Mouse (Mus musculus): ENCODE measurements around the gene Prss57.

Prss57 gene

DNA sequence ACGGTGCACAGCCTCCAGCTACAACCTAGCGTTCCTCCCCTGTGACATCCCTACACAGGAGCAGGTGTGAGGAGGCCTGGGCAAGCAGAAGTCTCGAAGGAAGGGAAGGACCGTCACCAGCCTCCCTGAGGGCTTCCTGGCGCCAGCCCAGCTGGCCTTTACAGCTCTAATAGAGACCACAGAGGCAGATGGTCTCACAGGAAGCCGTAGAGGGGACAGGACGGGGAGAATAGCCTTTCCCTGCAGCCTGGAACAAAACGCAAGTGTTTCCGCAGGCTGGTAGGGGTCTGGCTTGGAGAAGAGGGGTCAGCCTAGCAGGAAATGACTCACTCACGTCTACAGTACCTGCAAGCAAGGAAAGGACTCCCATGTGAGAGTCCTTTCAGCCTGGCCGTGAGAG is 17.1 kb upstream of the Prss57 start:
- WGBS, result 63% methylated on average over 11 of the region's 11 CpGs

DNA sequence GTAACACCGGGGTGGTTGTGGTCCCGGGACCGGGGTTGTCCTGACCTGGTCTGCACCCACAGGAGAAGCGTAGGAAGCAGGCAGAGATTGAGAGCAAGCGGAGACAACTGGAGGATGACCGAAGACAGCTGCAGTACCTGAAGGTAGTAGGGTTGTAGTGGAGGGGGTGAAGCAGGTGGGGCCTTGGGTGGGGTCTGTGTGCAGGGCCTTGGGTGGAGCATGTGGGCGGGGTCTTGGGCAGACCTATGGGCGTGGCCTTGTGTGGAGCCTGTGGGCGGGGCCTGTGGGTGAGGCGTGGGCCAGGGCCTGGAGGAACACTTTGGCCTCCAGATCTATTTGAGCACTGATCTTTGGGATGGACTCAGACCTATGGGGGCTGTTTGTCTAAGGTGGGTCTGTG is 16.2 kb upstream of the Prss57 start:
- WGBS, result 79% methylated on average over 10 of the region's 10 CpGs

DNA sequence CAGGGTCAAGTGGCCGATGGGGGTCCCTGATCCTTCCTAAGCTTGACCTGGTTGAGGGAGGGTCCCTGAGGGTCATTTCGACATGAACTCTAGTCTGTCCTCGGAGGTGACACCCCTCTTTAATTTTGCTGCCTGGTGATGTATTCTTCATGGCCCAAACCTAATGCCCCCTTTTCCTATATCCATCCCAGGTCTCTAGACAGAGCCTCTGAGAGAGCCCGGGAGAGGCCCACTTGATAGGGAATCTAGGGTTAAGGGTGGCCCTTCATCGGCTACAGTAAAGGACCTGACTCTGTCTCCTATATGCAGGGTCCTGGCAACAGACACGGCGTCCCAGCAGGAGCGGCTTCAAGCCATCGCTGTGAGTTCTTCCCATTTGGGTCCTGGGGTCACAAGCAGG is 15.6 kb upstream of the Prss57 start:
- whole genome bisulfite sequencing, result 87% methylated on average over 9 of the region's 9 CpGs

DNA sequence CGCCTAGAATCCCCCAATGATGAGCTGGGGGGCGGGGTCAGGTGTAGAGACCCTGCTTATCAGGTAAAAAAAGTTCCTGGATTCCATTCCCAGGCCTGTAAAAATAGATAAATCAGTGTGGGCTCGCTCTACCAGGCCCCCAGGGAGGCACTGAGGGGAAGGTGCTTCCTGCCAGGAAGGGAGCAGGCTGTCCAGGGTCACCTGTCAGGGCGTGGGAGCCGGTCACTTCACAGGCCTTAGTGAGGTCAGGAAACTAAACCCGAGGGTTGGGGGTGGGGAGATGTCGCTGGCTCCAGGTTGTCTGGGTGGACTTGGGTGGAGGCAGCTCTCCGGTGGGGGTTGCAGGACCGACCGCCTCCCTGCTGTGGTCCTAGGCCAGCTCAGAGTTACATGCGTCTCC is 14.9 kb upstream of the Prss57 start:
- WGBS, result 61% methylated on average over 11 of the region's 11 CpGs

DNA sequence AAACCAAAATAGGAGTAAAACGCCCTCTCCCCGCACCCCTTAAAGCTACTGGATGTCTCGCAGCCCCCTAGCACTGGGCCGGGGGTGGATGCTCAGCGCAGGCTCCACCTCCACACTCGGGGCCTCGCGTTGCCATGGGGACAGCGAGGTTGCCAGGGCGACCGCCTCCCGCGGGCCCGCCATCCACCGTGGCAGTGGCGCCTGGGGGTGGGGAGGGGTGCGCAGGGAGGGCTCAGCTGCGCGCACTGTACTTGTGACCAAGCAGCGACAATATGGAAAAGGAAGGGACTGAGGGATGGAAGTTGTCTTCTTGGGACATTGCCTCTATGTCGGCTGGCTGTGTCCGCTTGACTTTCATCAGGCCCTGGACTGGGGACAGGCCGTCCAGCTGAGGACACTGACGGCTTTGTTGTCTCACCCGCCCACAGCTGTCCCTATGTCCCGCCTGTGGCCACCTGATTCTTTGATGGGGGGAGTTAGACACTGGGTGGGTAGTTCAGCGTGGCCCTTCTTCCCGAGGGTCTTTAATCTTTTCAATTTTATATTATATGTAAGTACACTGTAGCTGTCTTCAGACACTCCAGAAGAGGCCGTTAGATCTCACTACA is 13.1 kb upstream of the Prss57 start:
- WGBS, result 12% methylated on average over 29 of the region's 29 CpGs

DNA sequence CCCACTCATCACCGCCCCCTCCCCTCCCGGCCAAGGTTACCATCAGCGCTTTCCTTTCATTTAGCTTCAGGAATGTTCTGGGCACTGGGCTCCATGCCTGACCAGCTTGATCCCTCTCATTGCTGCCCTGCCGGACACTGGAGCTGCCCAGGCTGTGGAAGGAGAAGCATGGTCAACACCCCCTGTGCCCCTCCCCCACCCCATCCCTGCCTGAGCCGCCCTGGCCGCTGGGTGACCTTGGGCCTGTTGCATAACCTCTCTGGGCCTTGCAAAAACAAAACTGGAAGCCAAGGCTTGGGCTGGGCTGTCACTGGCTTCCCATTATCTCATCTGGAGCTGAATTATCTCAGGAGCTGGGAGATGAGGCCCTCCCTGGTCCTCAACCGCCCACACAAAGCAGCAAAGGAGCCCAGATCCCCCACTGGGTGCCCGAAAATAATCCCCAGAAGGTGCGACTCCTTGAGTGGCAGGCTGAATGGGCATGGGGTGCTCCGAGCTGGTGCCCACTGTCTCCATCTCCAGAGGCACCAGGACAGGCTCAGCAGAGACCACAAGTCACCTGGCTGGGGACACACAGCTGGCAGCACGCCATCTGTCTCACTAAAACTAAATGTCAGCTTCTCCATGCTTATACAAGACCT is 11.7 kb upstream of the Prss57 start:
- 29% methylated on average over 11 of the region's 11 CpGs for WGBS

DNA sequence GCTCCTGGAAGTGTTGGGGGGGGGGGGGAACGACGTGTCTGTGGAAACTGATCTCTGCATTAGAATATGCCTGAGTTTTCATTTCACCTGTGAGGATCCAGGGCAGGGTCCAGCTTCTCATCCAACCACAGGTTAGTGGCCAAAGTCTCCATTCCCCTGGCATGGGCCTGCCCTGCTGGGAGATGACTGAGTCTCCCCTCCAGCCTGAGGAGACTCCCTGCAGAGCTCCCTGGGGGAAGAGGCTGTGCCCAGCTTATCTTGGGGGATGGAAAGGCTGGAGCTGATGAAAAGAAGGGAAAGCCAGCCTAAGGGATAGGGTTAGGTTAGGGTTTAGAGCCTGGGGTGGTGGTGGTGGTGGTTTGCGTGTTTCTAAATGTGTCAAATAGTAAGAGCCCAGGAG is 11.1 kb upstream of the Prss57 start:
- WGBS, result 31% methylated on average over 3 of the region's 3 CpGs

DNA sequence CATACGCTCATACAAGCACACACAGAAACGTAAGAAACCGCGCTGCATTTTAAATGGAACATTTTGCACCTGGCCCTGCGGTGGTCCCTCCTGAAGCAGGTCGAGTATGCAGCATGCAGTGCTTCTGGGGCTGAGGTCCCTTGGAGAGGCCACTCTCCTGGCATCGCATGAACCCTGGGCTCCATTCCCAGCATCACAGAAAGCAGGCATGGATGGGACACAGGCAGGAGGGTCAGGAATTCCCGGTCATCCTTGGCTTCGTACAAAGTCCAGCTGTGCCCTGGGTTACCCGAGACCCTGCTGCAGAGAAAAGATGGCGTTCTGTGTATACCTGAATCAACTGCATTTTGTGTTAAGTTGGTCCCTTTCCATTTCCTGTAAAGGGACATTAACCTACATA is 9.7 kb upstream of the Prss57 start:
- 47% methylated on average over 11 of the region's 11 CpGs for WGBS

DNA sequence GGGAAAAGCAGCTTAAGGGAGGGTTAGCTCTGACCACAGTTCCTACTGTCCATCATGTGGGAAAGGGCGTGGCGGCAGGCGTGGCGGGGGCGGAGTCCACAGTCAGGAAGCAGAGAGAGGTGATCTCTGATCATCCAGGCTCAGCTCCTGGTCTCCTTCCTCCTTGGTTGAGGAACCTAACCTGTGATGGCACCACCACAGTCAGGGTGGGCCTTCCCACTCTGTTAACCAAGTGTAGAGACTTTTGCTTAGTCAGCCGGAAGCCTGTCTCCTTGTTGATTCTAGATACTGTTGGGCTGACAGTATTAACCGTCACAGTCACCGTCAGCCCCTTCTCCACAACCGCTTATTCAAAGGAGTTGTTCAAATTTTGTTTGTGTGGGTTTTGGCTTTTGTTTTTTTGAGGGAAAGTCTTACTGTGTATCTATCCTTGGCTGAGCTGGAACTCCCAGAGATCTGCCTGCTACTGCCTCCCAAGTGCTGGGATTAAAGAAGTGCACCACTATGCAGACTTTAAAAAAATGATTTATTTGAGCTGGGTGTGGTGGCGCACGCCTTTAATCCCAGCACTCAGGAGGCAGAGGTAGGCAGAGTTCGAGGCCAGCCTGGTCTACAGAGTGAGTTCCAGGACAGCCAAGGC is 7.6 kb upstream of the Prss57 start:
- WGBS, result 86% methylated on average over 12 of the region's 12 CpGs

DNA sequence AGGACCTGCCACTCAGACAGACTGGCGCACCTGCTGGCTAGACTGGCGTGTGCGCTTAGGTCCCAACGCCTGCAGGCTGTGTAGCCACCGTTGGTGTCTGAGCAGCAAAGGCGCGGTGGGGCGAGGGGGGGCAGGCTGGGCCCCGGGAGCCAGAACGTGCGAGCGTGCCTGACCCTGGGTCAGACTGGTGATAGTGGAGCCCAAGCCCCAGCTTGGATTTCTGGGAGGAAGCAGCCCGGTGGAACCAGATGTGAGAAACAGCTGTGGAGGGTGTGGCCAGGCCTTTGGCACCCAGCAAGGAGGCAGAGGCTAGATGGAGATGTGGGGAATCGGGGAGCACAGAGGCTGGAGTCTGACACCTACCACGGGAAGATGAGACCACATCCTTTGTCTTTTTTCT is 6.6 kb upstream of the Prss57 start:
- 46% methylated on average over 15 of the region's 15 CpGs for WGBS

DNA sequence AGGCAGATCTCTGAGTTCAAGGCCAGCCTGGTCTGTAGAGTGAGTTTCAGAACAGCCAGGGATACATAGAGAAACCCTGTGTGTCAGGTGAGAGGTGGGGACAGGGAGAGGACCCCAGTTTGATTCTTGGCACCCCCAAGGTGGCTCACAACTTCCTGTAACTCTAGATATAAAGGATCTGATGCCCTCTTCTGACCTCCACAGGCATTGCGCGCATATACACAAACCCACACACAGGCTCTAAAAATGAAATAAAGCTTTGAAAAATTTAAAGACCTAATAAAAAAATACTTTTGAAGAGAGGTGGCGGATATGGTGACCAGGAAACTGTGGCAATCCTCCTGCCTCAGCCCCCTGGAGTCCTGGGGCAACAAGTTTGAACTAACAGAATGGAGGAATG is 5.1 kb upstream of the Prss57 start:
- 79% methylated on average over 3 of the region's 3 CpGs for WGBS

DNA sequence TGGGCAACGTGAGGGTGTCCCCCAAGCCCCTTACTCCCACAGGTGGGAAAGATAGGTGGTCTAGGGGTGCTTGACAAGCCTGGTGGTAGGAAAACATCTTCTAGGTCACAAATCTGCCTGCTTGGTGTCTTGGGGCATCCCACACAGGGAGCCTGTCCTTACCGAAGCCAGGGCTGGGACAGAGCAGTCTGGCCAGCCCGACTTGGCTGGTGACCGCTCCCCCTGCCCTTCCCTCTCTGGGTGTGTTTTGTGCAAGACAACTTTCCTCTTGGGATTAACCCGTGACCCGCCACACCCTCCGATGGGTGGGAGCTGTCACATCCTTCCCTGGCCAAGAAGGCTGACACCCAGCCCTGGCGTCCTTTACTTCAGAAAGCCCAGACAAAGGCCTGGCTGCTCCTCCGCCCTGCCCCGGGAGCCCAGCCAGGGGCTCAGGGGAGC is 3.8 kb upstream of the Prss57 start:
- 11% methylated on average over 10 of the region's 10 CpGs for WGBS

DNA sequence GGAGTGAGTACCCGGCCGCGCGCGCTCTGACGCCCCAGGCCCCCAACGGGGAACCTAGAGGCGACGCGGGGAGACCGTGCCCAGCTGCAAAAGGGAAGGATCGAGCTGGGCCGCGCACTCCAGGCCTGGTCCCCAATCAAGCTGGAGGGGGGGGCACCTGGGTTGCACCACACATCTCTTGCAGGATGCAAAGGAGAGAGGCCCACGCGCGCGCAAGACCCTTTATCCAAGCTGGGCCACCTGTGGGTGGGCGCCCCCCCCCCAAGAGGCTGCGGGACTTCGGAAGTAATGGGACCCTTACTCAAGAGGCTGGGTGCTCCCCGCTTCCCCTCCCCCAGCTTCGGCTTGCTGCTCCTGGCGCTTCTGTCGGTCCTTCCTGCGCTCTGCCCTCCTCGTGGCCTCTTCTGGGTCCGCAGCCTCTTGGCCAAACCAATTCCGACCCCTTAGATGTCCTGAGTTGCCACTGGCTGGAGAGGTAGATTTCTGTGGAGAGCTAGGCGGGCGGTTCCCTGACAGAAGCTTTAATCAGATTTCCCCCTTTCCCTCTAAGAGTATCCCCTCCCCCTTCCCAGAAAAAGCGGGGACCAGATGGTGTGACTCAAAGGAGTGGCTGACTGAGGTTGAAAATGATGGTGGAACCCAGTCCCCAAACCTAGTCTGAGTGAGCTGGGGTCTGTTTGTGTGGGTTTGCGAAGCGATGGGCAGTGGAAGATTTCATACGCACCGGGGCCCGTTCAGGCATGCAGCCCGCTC is 3.2 kb upstream of the Prss57 start:
- WGBS, result 5% methylated on average over 37 of the region's 38 CpGs

DNA sequence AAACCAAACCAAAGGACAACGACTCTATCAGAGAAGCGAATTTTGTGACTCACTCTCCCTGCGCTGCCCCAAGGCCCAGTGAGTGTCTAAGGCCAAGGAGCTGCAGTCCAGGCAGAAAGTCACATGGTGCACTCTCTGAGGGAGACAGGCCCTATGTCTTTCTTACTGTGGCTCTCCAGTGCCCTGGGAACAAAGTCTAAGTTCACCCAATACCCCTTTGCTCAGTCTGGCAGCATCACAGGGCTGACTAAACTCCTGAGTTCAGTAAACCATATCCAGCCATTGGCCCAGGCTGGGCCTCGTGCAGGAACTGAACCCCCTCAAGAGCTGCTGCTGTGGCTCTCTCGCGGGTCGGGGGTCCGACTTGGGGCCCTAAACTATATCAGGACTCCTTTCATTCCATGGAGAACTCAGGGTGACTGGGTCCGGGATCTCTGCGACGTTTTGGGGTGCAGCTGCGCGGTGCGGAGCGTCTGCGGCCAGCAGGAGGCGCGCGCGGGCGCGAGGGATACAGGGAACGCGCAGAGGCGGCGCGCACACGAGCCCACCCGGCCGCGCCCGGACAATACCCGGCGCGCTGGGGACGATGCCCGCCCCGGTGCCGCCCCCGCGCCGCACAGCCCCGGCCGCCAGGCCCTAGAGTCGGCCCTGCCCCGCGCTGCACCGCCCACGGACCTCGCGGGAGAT is 2.4 kb upstream of the Prss57 start, which contains the start of gene Palm:
Gene Palm, plus strand, starts transcription at position 522 of the 687 bp plus-strand sequence.
- WGBS, result 5% methylated on average over 51 of the region's 51 CpGs

DNA sequence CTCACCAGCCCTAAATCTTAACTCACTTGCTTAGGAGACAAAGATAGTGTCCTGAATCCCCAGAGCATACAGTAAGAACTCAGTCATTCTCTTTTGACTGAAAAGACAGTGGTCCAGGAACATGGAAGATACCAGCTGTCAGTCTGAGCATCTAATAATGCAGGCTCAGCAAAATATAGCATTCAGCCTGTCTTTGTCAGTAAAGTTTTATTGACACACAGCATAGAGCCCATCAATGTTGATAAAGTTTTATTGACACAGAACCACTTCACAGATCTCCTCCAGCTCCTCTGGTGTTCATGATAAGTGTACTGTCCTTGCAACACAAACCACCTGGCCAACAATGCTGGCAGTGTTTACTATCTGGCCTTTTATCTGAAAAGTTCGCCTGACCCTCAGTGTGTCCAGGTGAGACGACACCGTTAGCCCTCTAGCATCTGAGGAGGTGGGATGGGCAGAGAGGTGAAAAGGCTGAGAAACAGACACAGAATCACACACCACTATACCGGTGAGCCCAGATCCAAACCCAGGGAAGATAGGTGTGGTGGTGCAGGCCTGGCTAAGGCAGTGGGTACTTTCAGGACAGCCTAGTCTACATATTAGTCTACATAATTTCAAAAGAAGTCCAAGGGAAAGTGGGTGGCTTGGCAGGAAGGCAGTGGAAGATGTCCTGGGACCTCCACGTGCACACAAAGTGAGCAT is 1.7 kb upstream of the Prss57 start:
- 90% methylated on average over 5 of the region's 5 CpGs for WGBS

DNA sequence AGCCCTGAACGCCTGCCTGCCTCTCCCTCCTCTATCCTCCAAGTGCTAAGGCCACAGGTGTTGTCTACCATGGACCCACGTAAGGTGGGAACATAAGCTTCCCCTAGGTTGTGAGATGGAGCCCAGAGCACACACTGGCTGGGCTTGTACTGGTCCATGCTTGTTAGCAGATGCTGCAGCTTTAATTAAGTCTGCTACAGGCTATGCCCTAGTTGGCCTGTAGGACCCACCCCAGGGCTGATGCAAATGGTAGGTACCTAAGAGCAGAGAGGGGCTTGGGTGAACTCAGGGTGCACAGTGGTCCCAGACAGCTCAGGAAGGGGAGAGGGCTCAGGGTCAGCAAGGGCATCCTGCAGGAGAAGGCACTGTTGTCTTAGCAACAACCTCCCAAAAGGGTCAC is 1.2 kb downstream of the Prss57 start:
- WGBS, result 64% methylated on average over 2 of the region's 2 CpGs

DNA sequence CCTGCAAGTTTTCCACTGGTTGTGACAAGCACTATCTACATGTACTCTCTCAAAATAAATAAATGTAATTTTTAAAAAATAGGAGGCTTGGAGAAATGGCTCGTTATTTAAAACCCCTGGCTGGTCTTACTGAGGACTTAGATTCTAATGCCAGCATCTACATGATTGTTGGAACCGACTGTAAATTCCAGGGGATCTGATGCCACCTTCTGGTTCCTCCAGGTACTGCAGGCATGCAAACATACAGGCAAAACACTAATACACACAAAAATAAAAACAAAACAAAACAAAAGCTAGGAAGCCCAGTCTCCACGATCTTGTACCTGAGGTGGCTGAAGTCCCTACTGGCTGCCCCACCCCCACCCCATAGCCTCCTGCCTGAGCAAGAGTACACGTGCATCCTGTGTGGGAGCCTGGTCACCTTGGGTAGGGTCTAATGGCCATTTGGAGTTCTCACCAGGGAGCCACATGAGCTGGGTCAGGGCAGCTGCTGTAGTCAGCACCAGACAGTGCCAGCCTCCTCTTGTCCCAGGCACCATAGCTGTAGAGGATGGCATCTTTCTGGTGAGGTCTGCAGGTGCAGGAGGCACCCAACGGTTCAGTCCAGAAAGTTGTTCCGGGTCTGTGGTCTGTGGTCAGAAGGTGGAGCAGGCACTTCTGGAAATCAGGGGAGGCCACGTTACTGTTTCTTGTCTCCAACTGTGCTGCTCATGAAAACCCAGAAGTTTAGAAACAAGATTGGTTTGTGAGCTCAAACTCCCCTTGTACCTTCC is 2.2 kb downstream of the Prss57 start:
- 40% methylated on average over 7 of the region's 7 CpGs for WGBS

DNA sequence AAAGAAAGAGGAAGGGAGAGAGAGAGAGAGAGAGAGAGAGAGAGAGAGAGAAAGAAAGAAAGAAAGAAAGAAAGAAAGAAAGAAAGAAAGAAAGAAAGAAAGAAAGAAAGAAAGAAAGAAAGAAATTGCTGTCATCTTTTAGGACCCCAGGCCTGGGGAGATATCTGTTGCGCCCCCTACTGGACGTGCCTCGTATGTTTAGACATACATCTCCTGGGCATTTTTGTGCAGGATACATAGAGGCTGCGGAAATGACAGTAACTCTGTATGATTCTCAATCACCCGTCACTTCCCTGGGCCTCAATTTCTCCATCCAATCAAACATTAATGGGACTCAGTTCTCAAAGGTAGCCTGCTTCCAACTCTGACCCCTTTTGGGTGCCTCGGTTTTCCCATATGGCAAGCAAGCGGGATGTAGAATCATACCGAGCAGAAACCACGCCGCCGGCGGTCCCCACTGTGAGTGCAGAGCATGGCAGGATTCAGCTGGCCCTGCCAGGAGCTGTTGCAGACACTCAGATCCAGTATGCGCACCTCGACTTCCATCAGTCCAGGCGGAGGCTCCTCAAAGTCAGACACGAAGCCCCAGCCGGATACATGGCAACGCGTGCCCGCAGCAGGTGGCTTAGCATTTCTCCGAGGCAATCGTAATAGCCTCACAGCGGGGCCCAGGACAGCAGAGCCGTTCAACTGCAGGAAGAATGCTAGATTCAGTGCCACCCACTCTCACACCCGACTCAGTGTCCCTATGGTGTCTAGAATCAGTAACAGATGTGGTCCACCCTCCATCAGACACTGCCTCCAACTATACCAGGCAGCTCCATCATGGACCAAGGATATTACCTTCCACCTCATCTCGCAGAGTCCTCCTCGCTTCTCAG is 6.6 kb downstream of the Prss57 start:
- 43% methylated on average over 27 of the region's 27 CpGs for WGBS

DNA sequence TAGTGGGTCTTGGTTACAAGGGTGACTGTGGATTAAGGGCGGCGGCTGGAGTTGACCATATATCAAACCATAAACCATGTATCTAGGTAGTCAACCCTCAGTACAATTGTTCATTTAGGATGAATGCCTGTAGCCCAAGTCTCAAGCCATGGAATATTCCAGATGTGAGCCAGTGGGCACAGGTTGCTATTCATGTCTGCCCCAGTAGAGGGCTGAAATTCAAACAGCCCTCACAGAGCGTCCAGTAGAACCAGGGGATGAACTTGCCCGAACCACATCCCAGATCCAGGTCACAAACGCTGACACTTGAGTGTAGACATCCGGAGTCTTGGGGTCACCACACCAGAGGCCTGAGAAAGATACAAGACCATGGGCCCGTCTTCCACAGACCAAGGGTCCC is 7.7 kb downstream of the Prss57 start:
- WGBS, result 67% methylated on average over 7 of the region's 7 CpGs

DNA sequence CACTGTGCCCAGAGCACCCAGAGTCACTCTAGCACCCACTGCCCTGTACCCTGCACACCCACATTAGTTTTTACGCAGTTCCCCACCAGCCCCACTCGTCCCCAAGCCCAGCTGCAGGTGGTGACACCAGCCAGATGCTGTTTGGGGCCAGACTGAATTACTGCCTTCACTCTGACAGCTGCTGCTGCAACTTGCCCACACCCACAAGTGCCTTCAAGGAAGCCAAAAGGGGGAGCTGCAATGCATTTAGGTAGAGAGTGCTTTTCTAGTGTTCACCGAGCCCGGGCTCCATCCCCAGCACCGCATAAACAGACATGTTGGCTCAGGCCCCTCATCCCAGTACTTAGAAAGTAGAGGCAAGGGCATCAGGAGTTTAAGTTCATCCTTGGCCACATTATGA is 8.8 kb downstream of the Prss57 start:
- WGBS, result 50% methylated on average over 5 of the region's 5 CpGs

Measured in cerebral cortex, adult 2 months (tissue).